Mouse (Mus musculus) left cerebral cortex, adult 8-10 months (tissue): ENCODE data around the gene Mlx. TPM values are rescaled to one million over a fixed set of nuclear protein-coding genes. Genes with fewer than 3 reads are reported as not detected.

Experiments used
- DNase-seq, 2 experiments: peaks; one replicate each; pipeline ENCODE4 v3.0.0; 2022; ENCODE audit warnings: low spot score in 2 of 2
- total RNA-seq, 4 experiments: library from RNA; stranded (reverse); gene quantifications; 2 replicates each; pipeline ENCODE4 v1.2.4; 2022

Gene Mlx
- 10 to 100 TPM; 31.1 to 41.9 (median 37.1) TPM for total RNA-seq

GRCm38 (mm10) chr11:101086756-101087681 is at the start of gene Mlx:
Mlx (plus strand) TSS chr11:101087277.
- DNase-seq, result peak; percentile 89 to 92

GRCm38 (mm10) chr11:101037795-101038194 is 49.3 kb upstream of the Mlx start:
- no peak for DNase-seq

- no peak for DNase-seq
Measured at GRCm38 (mm10) chr11:101045826-101046225, 41.3 kb upstream of the Mlx start.

- DNase-seq, result no peak
Measured at GRCm38 (mm10) chr11:101046440-101046839, 40.6 kb upstream of the Mlx start.

GRCm38 (mm10) chr11:101047502-101047901 is 39.6 kb upstream of the Mlx start:
- no peak for DNase-seq

GRCm38 (mm10) chr11:101050359-101050758 is 36.7 kb upstream of the Mlx start:
- DNase-seq, result no peak

- DNase-seq, result no peak
Measured at GRCm38 (mm10) chr11:101051051-101051493, 36.0 kb upstream of the Mlx start.

- no peak for DNase-seq
Measured at GRCm38 (mm10) chr11:101051617-101052016, 35.5 kb upstream of the Mlx start.

- no peak for DNase-seq
Measured at GRCm38 (mm10) chr11:101052751-101053473, 34.2 kb upstream of the Mlx start.

GRCm38 (mm10) chr11:101053974-101054373 is 33.1 kb upstream of the Mlx start:
- no peak for DNase-seq

- no peak for DNase-seq
Measured at GRCm38 (mm10) chr11:101055418-101055817, 31.7 kb upstream of the Mlx start.

GRCm38 (mm10) chr11:101056885-101057284 is 30.2 kb upstream of the Mlx start:
- no peak for DNase-seq

- peak in 1 of 2 experiments; percentile 69 for DNase-seq
Measured at GRCm38 (mm10) chr11:101057860-101058259, 29.2 kb upstream of the Mlx start.

GRCm38 (mm10) chr11:101058726-101059125 is 28.4 kb upstream of the Mlx start:
- no peak for DNase-seq

- no peak for DNase-seq
Measured at GRCm38 (mm10) chr11:101059473-101059872, 27.6 kb upstream of the Mlx start.

- peak in 1 of 2 experiments; percentile 33 for DNase-seq
Measured at GRCm38 (mm10) chr11:101060126-101060525, 27.0 kb upstream of the Mlx start.

GRCm38 (mm10) chr11:101061049-101061448 is 26.0 kb upstream of the Mlx start:
- no peak for DNase-seq

GRCm38 (mm10) chr11:101062165-101062884 is 24.8 kb upstream of the Mlx start:
- no peak for DNase-seq

GRCm38 (mm10) chr11:101062971-101063675 is 24.0 kb upstream of the Mlx start:
- DNase-seq, result no peak

GRCm38 (mm10) chr11:101063676-101064327 is 23.3 kb upstream of the Mlx start:
- DNase-seq, result no peak
